Mouse (Mus musculus): ENCODE data around the gene Gpr146. TPM values are rescaled to one million over a fixed set of nuclear protein-coding genes. Genes with fewer than 3 reads are reported as not detected.
A peak's percentile ranks its signal among the peaks of the same experiment; 100 is the strongest.

The Gpr146 gene
- polyA plus RNA-seq, 1 experiment from 2014 or later, result 22.7 TPM

GRCm38 (mm10) chr5:139440926-139441725 lies 63.6 kb downstream of the Gpr146 start:
- Histone ChIP-seq H3K4me2 (replicated peaks; ENCODE audit: low read depth, low read length) (no peak overlapping the region), H3K4me3 (ENCODE audit: low read depth, low read length) (no peak overlapping the region), H3K9me3 (ENCODE audit: low read length) (no peaks in the 10 kb centered on the region), H3K9ac (replicated peaks; ENCODE audit: low read depth) (no peak overlapping the region), H3K27me3 (replicated peaks; ENCODE audit: insufficient read depth, low read length) (no peaks in the 10 kb centered on the region), H3K36me3 (ENCODE audit: insufficient read depth, low read length) (no peaks in the 10 kb centered on the region), H3K4me1 (ENCODE audit: insufficient read depth, low read depth, low read length) (0 out of 2 replicates have a peak, but pooled peaks cover 2% of the 10 kb centered on the region), H3K27ac (ENCODE audit: low read length) (no peak overlapping the region)
- ATAC-seq (no peak), DNase-seq (ENCODE audit: low spot score) (no peak)
- 95% methylated on average over 11 of the region's 11 CpGs for WGBS
- TF ChIP-seq CTCF (IDR thresholded peaks at IDR 0.05) (no peak), EP300 (IDR thresholded peaks at IDR 0.05) (no peak)

- TF ChIP-seq CTCF (IDR thresholded peaks at IDR 0.05), result no peak
- TF ChIP-seq EP300 (IDR thresholded peaks at IDR 0.05), result no peak
- Histone ChIP-seq H3K36me3 (ENCODE audit: insufficient read depth, low read length) (no peaks in the 10 kb centered on the region), H3K27ac (ENCODE audit: low read length) (no peak overlapping the region), H3K4me3 (ENCODE audit: low read depth, low read length) (no peak overlapping the region), H3K4me1 (ENCODE audit: insufficient read depth, low read depth, low read length) (0 out of 2 replicates have a peak, but pooled peaks cover 2% of the 10 kb centered on the region), H3K4me2 (replicated peaks; ENCODE audit: low read depth, low read length) (no peak overlapping the region), H3K27me3 (replicated peaks; ENCODE audit: insufficient read depth, low read length) (no peaks in the 10 kb centered on the region), H3K9ac (replicated peaks; ENCODE audit: low read depth) (no peak overlapping the region), H3K9me3 (ENCODE audit: low read length) (no peaks in the 10 kb centered on the region)
- ATAC-seq, result no peak
- WGBS, result 93% methylated on average over 2 of the region's 2 CpGs
- no peak for DNase-seq (ENCODE audit: low spot score)
These were observed 64.2 kb downstream of the Gpr146 start for GRCm38 (mm10) chr5:139441726-139442018.

GRCm38 (mm10) chr5:139442428-139442827 lies 64.9 kb downstream of the Gpr146 start:
- 0 out of 2 replicates have a peak overlapping the region, but pooled peaks have one; percentile 8 for H3K4me2 ChIP-seq (replicated peaks; ENCODE audit: low read depth, low read length)
- H3K4me3 ChIP-seq (ENCODE audit: low read depth, low read length), result no peak overlapping the region
- WGBS, result 50% methylated on average over 12 of the region's 12 CpGs
- no peak overlapping the region; the same call in 1 of the 2 replicates for H3K27ac ChIP-seq (ENCODE audit: low read length)
- 0 out of 2 replicates have a peak, but pooled peaks cover 2% of the 10 kb centered on the region for H3K4me1 ChIP-seq (ENCODE audit: insufficient read depth, low read depth, low read length)
- no peaks in the 10 kb centered on the region for H3K27me3 ChIP-seq (replicated peaks; ENCODE audit: insufficient read depth, low read length)
- no peaks in the 10 kb centered on the region for H3K9me3 ChIP-seq (ENCODE audit: low read length)
- H3K9ac ChIP-seq (replicated peaks; ENCODE audit: low read depth), result no peak overlapping the region
- H3K36me3 ChIP-seq (ENCODE audit: insufficient read depth, low read length), result no peaks in the 10 kb centered on the region
- ATAC-seq (no peak), DNase-seq (ENCODE audit: low spot score) (no peak)
- TF ChIP-seq EP300 (IDR thresholded peaks at IDR 0.05) (no peak), CTCF (IDR thresholded peaks at IDR 0.05) (no peak)

GRCm38 (mm10) chr5:139442962-139443361 lies 65.5 kb downstream of the Gpr146 start:
- DNase-seq (ENCODE audit: low spot score) (no peak), ATAC-seq (no peak)
- Histone ChIP-seq H3K4me3 (ENCODE audit: low read depth, low read length) (no peak overlapping the region), H3K9ac (replicated peaks; ENCODE audit: low read depth) (no peak overlapping the region), H3K27me3 (replicated peaks; ENCODE audit: insufficient read depth, low read length) (no peaks in the 10 kb centered on the region), H3K27ac (ENCODE audit: low read length) (no peak overlapping the region; the same call in 1 of the 2 replicates), H3K36me3 (ENCODE audit: insufficient read depth, low read length) (no peaks in the 10 kb centered on the region), H3K4me2 (replicated peaks; ENCODE audit: low read depth, low read length) (no peak overlapping the region), H3K4me1 (ENCODE audit: insufficient read depth, low read depth, low read length) (0 out of 2 replicates have a peak, but pooled peaks cover 2% of the 10 kb centered on the region), H3K9me3 (ENCODE audit: low read length) (no peaks in the 10 kb centered on the region)
- TF ChIP-seq EP300 (IDR thresholded peaks at IDR 0.05) (no peak), CTCF (IDR thresholded peaks at IDR 0.05) (no peak)
- 62% methylated on average over 4 of the region's 4 CpGs for WGBS

- Histone ChIP-seq H3K36me3 (ENCODE audit: insufficient read depth, low read length) (no peaks in the 10 kb centered on the region), H3K27ac (ENCODE audit: low read length) (no peak overlapping the region), H3K27me3 (replicated peaks; ENCODE audit: insufficient read depth, low read length) (no peaks in the 10 kb centered on the region), H3K4me3 (ENCODE audit: low read depth, low read length) (no peak overlapping the region), H3K9ac (replicated peaks; ENCODE audit: low read depth) (no peak overlapping the region), H3K9me3 (ENCODE audit: low read length) (no peaks in the 10 kb centered on the region), H3K4me2 (replicated peaks; ENCODE audit: low read depth, low read length) (no peak overlapping the region), H3K4me1 (ENCODE audit: insufficient read depth, low read depth, low read length) (0 out of 2 replicates have a peak, but pooled peaks cover 2% of the 10 kb centered on the region)
- peak; percentile 38 for DNase-seq (ENCODE audit: low spot score)
- WGBS, result 67% methylated on average over 8 of the region's 8 CpGs
- ATAC-seq, result 0 out of 2 replicates have a peak, but pooled peaks have one; percentile 34
- TF ChIP-seq EP300 (IDR thresholded peaks at IDR 0.05) (no peak), CTCF (IDR thresholded peaks at IDR 0.05) (peak; percentile 67)
These were observed 67.8 kb downstream of the Gpr146 start for GRCm38 (mm10) chr5:139445258-139445657.

MicroRNAs encoded within 50 kb of the gene (microRNA counts, 519-probe panel; counts per million panel counts)
- not detected for microRNA mmu-miR-339-3p
- not detected for microRNA mmu-miR-339-5p

Small RNA genes within 50 kb of the gene (microRNA-seq; reads per million reads assigned to microRNA genes)
- 446 reads per million, percentile 66 among the genes with 10 or more reads in this experiment for gene Mir339

Other genes with a start within 250 kb of the Gpr146 start
- gene Prkar1b, start 227.7 kb upstream of the Gpr146 start, polyA plus RNA-seq (2015; fragmentation: Nextera tagmentation; extraction: Ambion mirVana), result 14.4 and 16.5 TPM in 2 replicates
- 2.7 and 2.8 TPM in 2 replicates for gene Dnaaf5, start 227.5 kb upstream of the Gpr146 start, polyA plus RNA-seq (2015; fragmentation: Nextera tagmentation; extraction: Ambion mirVana)
- 35.1 and 37.6 TPM in 2 replicates for gene Sun1, start 177.1 kb upstream of the Gpr146 start, polyA plus RNA-seq (2015; fragmentation: Nextera tagmentation; extraction: Ambion mirVana)
- gene Get4, start 125.4 kb upstream of the Gpr146 start, polyA plus RNA-seq (2015; fragmentation: Nextera tagmentation; extraction: Ambion mirVana), result 151 and 170 TPM in 2 replicates
- 3.6 and 4.1 TPM in 2 replicates for gene Adap1, start 52.1 kb upstream of the Gpr146 start, polyA plus RNA-seq (2015; fragmentation: Nextera tagmentation; extraction: Ambion mirVana)
- gene Cox19, start 26.3 kb upstream of the Gpr146 start, polyA plus RNA-seq (2015; fragmentation: Nextera tagmentation; extraction: Ambion mirVana), result 60.5 and 61.6 TPM in 2 replicates
- gene Cyp2w1, start 25.1 kb upstream of the Gpr146 start, polyA plus RNA-seq (2015; fragmentation: Nextera tagmentation; extraction: Ambion mirVana), result not detected in 2 replicates
- gene C130050O18Rik, start 27.6 kb downstream of the Gpr146 start, polyA plus RNA-seq (2015; fragmentation: Nextera tagmentation; extraction: Ambion mirVana), result 2.2 and 3.3 TPM in 2 replicates
- gene Gper1, start 45.5 kb downstream of the Gpr146 start, polyA plus RNA-seq (2015; fragmentation: Nextera tagmentation; extraction: Ambion mirVana), result 7.1 and 7.2 TPM in 2 replicates
- gene 3110082I17Rik, start 82.8 kb downstream of the Gpr146 start, polyA plus RNA-seq (2015; fragmentation: Nextera tagmentation; extraction: Ambion mirVana), result 16.1 and 17.5 TPM in 2 replicates
- 4.8 and 5.1 TPM in 2 replicates for gene Zfand2a, start 106.9 kb downstream of the Gpr146 start, polyA plus RNA-seq (2015; fragmentation: Nextera tagmentation; extraction: Ambion mirVana)
- gene Uncx, start 165.8 kb downstream of the Gpr146 start, polyA plus RNA-seq (2015; fragmentation: Nextera tagmentation; extraction: Ambion mirVana), result not detected in 2 replicates

Measured in lung, postnatal 0 days (tissue).